Mouse (Mus musculus) lung, postnatal 0 days (tissue): ENCODE measurements around the gene Rarg. TPM values are rescaled to one million over a fixed set of nuclear protein-coding genes. Genes with fewer than 3 reads are reported as not detected.
"Not testable (repeated sequence)": the region's sequence is repeated elsewhere in the genome, so short reads cannot be mapped to it uniquely, and the experiment has no call there.

ENCODE experiments used
- ATAC-seq: fragments of 200-750 bp; cut with Nextera tagmentation; 2 replicates; pipeline ENCODE4 v1.8.0; 2017; ENCODE audit warnings: moderate library complexity
- DNase-seq: peaks from one replicate; pipeline ENCODE4 v3.0.0-alpha.2; 2016; ENCODE audit warnings: low spot score
- H3K27ac ChIP-seq: fragments of 300-500 bp; sonication (generic); 2 replicates; pipeline ENCODE4 v1.5.1; 2014; ENCODE audit warnings: antibody characterized with exemption, mild to moderate bottlenecking, low read length, mixed read lengths
- H3K27me3 ChIP-seq: fragments of 300-500 bp; sonication (generic); replicated peaks from 2 replicates; pipeline ENCODE4 v1.6.1; 2014; ENCODE audit warnings: low read length, mixed read lengths; ENCODE audit not compliant: insufficient read depth
- H3K36me3 ChIP-seq: fragments of 300-500 bp; sonication (generic); 2 replicates; pipeline ENCODE4 v1.6.1; 2014; ENCODE audit warnings: low read length, mixed read lengths; ENCODE audit not compliant: insufficient read depth
- H3K4me1 ChIP-seq: fragments of 300-500 bp; sonication (generic); 2 replicates; pipeline ENCODE4 v1.6.1; 2014; ENCODE audit warnings: antibody characterized with exemption, low read depth, low read length, mixed read lengths; ENCODE audit not compliant: insufficient read depth
- H3K4me2 ChIP-seq: fragments of 300-500 bp; sonication (generic); replicated peaks from 2 replicates; pipeline ENCODE4 v1.6.1; 2014; ENCODE audit warnings: low read depth, mild to moderate bottlenecking, low read length, moderate library complexity, mixed read lengths
- H3K4me3 ChIP-seq: fragments of 300-500 bp; sonication (generic); 2 replicates; pipeline ENCODE4 v1.5.1; 2014; ENCODE audit warnings: low read depth, low read length
- H3K9ac ChIP-seq: fragments of 300-500 bp; sonication (generic); replicated peaks from 2 replicates; pipeline ENCODE4 v1.6.1; 2014; ENCODE audit warnings: low read depth, mild to moderate bottlenecking
- H3K9me3 ChIP-seq: fragments of 300-500 bp; sonication (generic); 2 replicates; pipeline ENCODE4 v1.6.1; 2016; ENCODE audit warnings: low read length, mixed read lengths
- CTCF ChIP-seq: IDR thresholded peaks from 2 replicates; pipeline ENCODE4 v1.5.1; 2016; ENCODE audit warnings: antibody characterized with exemption, mild to moderate bottlenecking
- EP300 ChIP-seq: IDR thresholded peaks from 2 replicates; pipeline ENCODE4 v1.6.1; 2016; ENCODE audit warnings: antibody characterized with exemption, mild to moderate bottlenecking, control low read depth
- WGBS: fragments of 180-500 bp; shearing (Covaris S2); extraction: QIAGEN DNeasy Blood & Tissue Kit; methylation state at CpG from one replicate; pipeline ENCODE4 v1.1.7; 2014; 5-methylcytosine and 5-hydroxymethylcytosine counted together
- polyA plus RNA-seq: library from polyadenylated mRNA; unstranded; fragments of >200 nt; fragmentation: Nextera tagmentation; extraction: Ambion mirVana; gene quantifications from 2 replicates; pipeline ENCODE4 v1.2.1, GENCODE M21; 2015

Rarg gene
- polyA plus RNA-seq, 1 experiment from 2014 or later = 35.8 TPM

DNA sequence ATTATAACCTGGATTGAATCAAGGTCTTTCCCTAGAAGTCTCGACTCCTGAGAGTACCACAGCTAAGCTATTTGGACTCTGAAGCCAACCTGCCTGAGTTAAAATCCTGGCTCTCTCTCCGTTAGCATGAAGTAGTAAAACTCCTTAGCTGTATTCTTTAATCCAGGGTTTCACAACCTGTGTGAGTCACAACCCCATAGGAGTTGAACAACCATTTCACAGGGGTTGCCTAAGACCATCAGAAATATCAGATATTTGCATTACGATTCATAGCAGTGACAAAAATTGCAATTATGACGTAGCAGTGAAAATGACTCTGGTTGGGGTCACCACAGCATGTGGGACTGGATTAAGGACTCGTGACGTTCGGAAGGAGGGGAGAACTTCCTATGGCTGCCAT, 24.6 kb downstream of the Rarg start:
- Histone ChIP-seq H3K4me1 (peaks cover 5% of the 10 kb centered on the region; the same call in 1 of the 2 replicates), H3K36me3 (0 out of 2 replicates have a peak, but pooled peaks cover 6% of the 10 kb centered on the region), H3K27ac (no peak overlapping the region), H3K9ac (no peak overlapping the region), H3K9me3 (no peaks in the 10 kb centered on the region), H3K4me3 (no peak overlapping the region), H3K4me2 (no peak overlapping the region), H3K27me3 (no peaks in the 10 kb centered on the region)
- ATAC-seq (no peak), DNase-seq (peak; percentile 50)
- no peak for TF ChIP-seq CTCF
- TF ChIP-seq EP300 = no peak
- WGBS = 70% methylated on average over 7 of the region's 7 CpGs

GRCm38 (mm10) chr15:102231748-102232147, 25.6 kb downstream of the Rarg start, which contains the start of gene Itgb7:
Gene Itgb7 (minus strand): TSS chr15:102231944.
- 36% methylated on average over 6 of the region's 6 CpGs for WGBS
- H3K9ac ChIP-seq = no peak within 1 kb of the TSS
- ATAC-seq (peak; percentile 8; the same call in 1 of the 2 replicates), DNase-seq (no peak)
- no peak within 1 kb of the TSS for H3K4me2 ChIP-seq
- H3K27ac ChIP-seq = no peak within 1 kb of the TSS
- TF ChIP-seq CTCF (no peak), EP300 (no peak)
- H3K27me3 ChIP-seq = no peaks in the 10 kb centered on the region
- 0 out of 2 replicates have a peak, but pooled peaks cover 6% of the 10 kb centered on the region for H3K36me3 ChIP-seq
- H3K4me3 ChIP-seq = no peak within 1 kb of the TSS
- peaks cover 5% of the 10 kb centered on the region; the same call in 1 of the 2 replicates for H3K4me1 ChIP-seq
- no peaks in the 10 kb centered on the region for H3K9me3 ChIP-seq

DNA sequence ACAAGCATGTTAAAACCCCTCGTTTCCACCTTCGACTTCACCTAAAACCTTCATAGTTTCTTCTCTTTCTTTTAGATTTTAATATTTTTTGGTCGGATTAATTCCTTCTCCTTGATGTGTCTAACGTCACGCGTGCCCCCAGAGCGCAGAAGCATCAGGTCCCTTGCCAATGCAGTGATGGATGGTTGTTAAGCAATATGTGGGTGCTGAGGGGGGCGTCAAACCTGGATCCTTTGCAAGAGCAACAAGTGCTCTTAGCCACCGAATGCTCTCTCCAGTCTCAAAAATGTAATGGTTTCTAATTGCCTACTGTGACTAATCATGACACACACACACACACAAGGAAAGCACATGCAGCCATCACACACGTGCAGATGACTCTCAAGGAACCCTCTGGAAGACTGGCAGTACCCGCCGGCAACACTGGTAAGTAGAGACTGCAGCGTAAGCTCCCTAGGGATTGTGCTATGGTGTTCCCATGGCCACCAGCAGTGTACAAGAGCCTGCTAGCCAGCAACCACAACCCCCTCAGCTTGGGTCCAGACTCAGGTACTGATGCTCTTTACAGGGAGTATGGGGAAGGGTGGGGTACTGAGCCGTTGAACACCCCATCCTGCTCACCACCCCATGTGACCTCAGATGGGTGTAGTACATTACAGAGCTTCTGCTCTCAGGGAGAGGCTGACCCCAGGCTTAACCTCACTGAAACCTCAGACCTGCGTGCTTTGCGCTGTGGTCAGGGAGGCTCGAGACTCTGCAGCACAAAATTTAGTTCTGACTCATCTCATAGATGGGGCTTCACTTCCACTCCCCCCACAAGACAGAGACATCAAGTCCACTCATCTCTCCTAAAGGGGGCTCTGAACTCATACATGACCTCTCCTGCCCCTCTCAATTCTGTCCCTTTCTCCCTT, 26.7 kb downstream of the Rarg start:
- Histone ChIP-seq H3K27ac (no peak overlapping the region), H3K4me2 (no peak overlapping the region), H3K9me3 (no peaks in the 10 kb centered on the region), H3K4me3 (no peak overlapping the region), H3K27me3 (no peaks in the 10 kb centered on the region), H3K9ac (no peak overlapping the region), H3K36me3 (no peaks in the 10 kb centered on the region), H3K4me1 (peaks cover 4% of the 10 kb centered on the region; the same call in 1 of the 2 replicates)
- TF ChIP-seq CTCF (0 out of 2 replicates have a peak, but pooled peaks have one; percentile 2), EP300 (no peak)
- ATAC-seq (no peak), DNase-seq (no peak)
- 75% methylated on average over 17 of the region's 17 CpGs for WGBS

- H3K9me3 ChIP-seq, H3K4me2 ChIP-seq, H3K9ac ChIP-seq, ATAC-seq, H3K4me1 ChIP-seq, H3K27me3 ChIP-seq, DNase-seq, H3K27ac ChIP-seq, H3K36me3 ChIP-seq, H3K4me3 ChIP-seq: not testable (repeated sequence)
- 70% methylated on average over 6 of the region's 6 CpGs for WGBS
Observed at GRCm38 (mm10) chr15:102225619-102226018, 31.7 kb downstream of the Rarg start.

DNA sequence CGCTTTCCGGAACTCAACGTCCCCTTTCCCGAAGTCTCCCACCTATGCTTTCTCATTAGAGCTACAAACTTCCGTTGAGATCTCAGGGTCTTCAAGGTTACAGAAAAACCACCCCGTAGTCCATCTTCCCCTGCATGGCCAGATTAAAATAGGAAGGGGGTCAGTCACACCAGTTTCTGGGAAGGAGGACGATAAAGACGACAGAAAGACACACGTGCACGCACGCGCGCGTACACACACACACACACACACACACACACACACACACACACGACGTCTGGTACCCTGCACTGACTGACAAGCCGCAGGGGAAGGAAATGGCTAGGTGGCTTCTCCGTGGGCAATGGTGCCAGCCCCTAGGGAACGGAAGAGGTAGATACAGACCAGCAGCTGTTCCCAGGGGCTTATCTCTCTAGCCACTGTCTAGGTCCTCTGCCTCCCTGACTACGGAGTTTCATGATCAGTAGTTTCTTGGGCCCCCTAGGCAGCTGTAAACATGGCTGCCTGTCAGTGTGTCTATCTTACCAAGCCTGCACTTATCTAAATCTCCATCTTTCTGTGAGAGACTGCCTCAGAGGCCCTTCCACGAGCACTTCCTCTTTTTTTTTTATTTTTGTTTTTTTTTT, 32.2 kb downstream of the Rarg start:
- ATAC-seq = no peak
- Histone ChIP-seq H3K9ac (peak overlapping the region; percentile 16; the same call in 1 of the 2 replicates), H3K4me3 (peak overlapping the region; percentile 37), H3K4me2 (peak overlapping the region; percentile 83), H3K27ac (no peak overlapping the region), H3K36me3 (no peaks in the 10 kb centered on the region), H3K4me1 (peaks cover 4% of the 10 kb centered on the region; the same call in 1 of the 2 replicates), H3K27me3 (peaks cover 10% of the 10 kb centered on the region), H3K9me3 (no peaks in the 10 kb centered on the region)
- no peak for DNase-seq
- 10% methylated on average over 21 of the region's 21 CpGs for WGBS
- TF ChIP-seq EP300 (no peak), CTCF (no peak)
